Mouse (Mus musculus) forebrain, postnatal 0 days (tissue): ENCODE measurements around the gene Cdh1. TPM values are rescaled to one million over a fixed set of nuclear protein-coding genes. Genes with fewer than 3 reads are reported as not detected.

Experiments
- ATAC-seq: fragments of 200-750 bp; cut with Nextera tagmentation; 2 replicates; pipeline ENCODE4 v1.8.0; 2017; ENCODE audit warnings: mild to moderate bottlenecking, moderate library complexity
- DNase-seq: peaks from one replicate; pipeline ENCODE4 v3.0.0-alpha.2; 2015
- H3K27ac ChIP-seq: fragments of 300-500 bp; sonication (generic); 2 replicates; pipeline ENCODE4 v1.5.1; 2014; ENCODE audit warnings: low read depth, mild to moderate bottlenecking, antibody characterized with exemption, low read length, moderate library complexity, mixed read lengths
- H3K27me3 ChIP-seq: fragments of 300-500 bp; sonication (generic); 2 replicates; pipeline ENCODE4 v1.6.1; 2014; ENCODE audit warnings: mild to moderate bottlenecking, low read length, mixed read lengths; ENCODE audit not compliant: insufficient read depth
- H3K36me3 ChIP-seq: fragments of 300-500 bp; sonication (generic); 2 replicates; pipeline ENCODE4 v1.6.1; 2014; ENCODE audit warnings: mild to moderate bottlenecking, moderate library complexity; ENCODE audit not compliant: insufficient read depth
- H3K4me1 ChIP-seq: fragments of 300-500 bp; sonication (generic); 2 replicates; pipeline ENCODE4 v1.6.1; 2014; ENCODE audit warnings: antibody characterized with exemption; ENCODE audit not compliant: insufficient read depth
- H3K4me2 ChIP-seq: fragments of 300-500 bp; sonication (generic); 2 replicates; pipeline ENCODE4 v1.6.1; 2014; ENCODE audit warnings: low read depth, mild to moderate bottlenecking, moderate library complexity
- H3K4me3 ChIP-seq: fragments of 300-500 bp; sonication (generic); 2 replicates; pipeline ENCODE4 v1.5.1; 2014; ENCODE audit warnings: low read depth, low read length, mixed read lengths
- H3K9ac ChIP-seq: fragments of 300-500 bp; sonication (generic); 2 replicates; pipeline ENCODE4 v1.6.1; 2014; ENCODE audit warnings: mild to moderate bottlenecking
- H3K9me3 ChIP-seq: fragments of 300-500 bp; sonication (generic); 2 replicates; pipeline ENCODE4 v1.6.1; 2016; ENCODE audit warnings: low read length
- CTCF ChIP-seq: sonication (generic); IDR thresholded peaks from 2 replicates; pipeline ENCODE4 v1.5.1; 2016; ENCODE audit warnings: antibody characterized with exemption, control low read depth, low read depth
- WGBS: fragments of 180-500 bp; shearing (Covaris S2); extraction: QIAGEN DNeasy Blood & Tissue Kit; methylation state at CpG from one replicate; pipeline ENCODE4 v1.1.7; 2014; 5-methylcytosine and 5-hydroxymethylcytosine counted together
- polyA plus RNA-seq: library from polyadenylated mRNA; unstranded; fragments of >200 nt; fragmentation: Nextera tagmentation; extraction: Ambion mirVana; gene quantifications from 2 replicates; pipeline ENCODE4 v1.2.1, GENCODE M21; 2015
- total RNA-seq: library from RNA; depleted of rRNA; stranded (reverse); fragments of >200 nt; gene quantifications from 2 replicates; pipeline ENCODE4 v1.2.3, GENCODE M21; 2014

Gene Cdh1
- total and polyA plus RNA-seq, 2 experiments from 2014 or later, result 3.9 TPM

- Histone ChIP-seq H3K27ac (no peak overlapping the region), H3K36me3 (no peaks in the 10 kb centered on the region), H3K9ac (no peak overlapping the region), H3K27me3 (no peaks in the 10 kb centered on the region), H3K9me3 (no peaks in the 10 kb centered on the region), H3K4me2 (no peak overlapping the region), H3K4me3 (no peak overlapping the region), H3K4me1 (no peaks in the 10 kb centered on the region)
- 95% methylated on average over 3 of the region's 3 CpGs for WGBS
- ATAC-seq, result no peak
- TF ChIP-seq CTCF, result no peak
- no peak for DNase-seq
Observed at GRCm38 (mm10) chr8:106651994-106652393, 48.8 kb downstream of the Cdh1 start.

DNA sequence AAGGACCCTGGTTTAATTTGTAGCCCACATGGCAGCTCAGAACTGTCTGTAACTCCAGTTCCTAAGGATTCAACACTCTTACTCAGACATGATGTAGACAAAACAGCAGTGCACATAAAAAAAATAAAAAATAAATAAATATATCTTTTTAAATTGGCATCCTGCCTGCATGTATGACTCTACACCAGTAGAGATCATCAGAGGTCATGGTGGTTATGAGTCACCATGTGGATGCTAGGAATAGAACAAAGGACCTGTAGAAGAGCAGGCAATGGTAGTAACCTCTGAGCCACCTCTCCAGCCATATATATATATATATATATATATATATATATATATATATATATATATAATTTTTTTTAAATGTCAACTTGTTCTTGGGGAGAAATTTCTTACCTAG is 52.9 kb downstream of the Cdh1 start:
- Histone ChIP-seq H3K27ac (no peak overlapping the region), H3K9me3 (no peaks in the 10 kb centered on the region), H3K4me3 (no peak overlapping the region), H3K36me3 (no peaks in the 10 kb centered on the region), H3K9ac (no peak overlapping the region), H3K4me2 (no peak overlapping the region), H3K4me1 (no peaks in the 10 kb centered on the region), H3K27me3 (no peaks in the 10 kb centered on the region)
- ATAC-seq (no peak), DNase-seq (no peak)
- no peak for TF ChIP-seq CTCF

- WGBS, result 60% methylated on average over 2 of the region's 2 CpGs
Observed at GRCm38 (mm10) chr8:106672786-106673185, 69.6 kb downstream of the Cdh1 start.

DNA sequence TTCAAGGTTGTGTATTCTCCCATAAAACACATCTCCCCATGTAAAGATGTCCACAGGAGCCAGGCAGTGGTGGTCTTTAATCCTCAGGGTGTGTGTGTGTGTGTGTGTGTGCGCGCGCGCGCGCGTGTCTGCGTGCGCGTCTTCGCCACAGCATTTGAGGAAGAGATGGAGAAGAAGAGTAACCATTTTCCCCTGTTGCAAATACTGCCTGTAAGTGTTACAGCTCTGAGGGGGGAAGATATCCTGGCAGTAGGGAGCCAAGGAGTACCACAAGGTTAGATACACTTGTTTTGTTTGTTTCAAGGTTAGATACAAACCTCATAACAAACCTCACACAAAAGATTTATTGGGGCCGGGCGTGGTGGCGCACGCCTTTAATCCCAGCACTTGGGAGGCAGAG is 71.2 kb downstream of the Cdh1 start:
- Histone ChIP-seq H3K9ac (no peak overlapping the region), H3K27ac (no peak overlapping the region), H3K4me3 (no peak overlapping the region), H3K4me2 (no peak overlapping the region), H3K9me3 (no peaks in the 10 kb centered on the region), H3K36me3 (no peaks in the 10 kb centered on the region), H3K27me3 (no peaks in the 10 kb centered on the region), H3K4me1 (no peaks in the 10 kb centered on the region)
- DNase-seq (no peak), ATAC-seq (no peak)
- WGBS, result 98% methylated on average over 15 of the region's 15 CpGs
- TF ChIP-seq CTCF, result no peak

More at GRCm38 (mm10) chr8:106672786-106673185, 69.6 kb downstream of the Cdh1 start:
- H3K4me3 ChIP-seq, result no peak overlapping the region
- DNase-seq (no peak), ATAC-seq (no peak)
- H3K27ac ChIP-seq, result no peak overlapping the region
- TF ChIP-seq CTCF, result no peak
- H3K9ac ChIP-seq, result no peak overlapping the region
- no peaks in the 10 kb centered on the region for H3K27me3 ChIP-seq
- no peaks in the 10 kb centered on the region for H3K36me3 ChIP-seq
- no peaks in the 10 kb centered on the region for H3K4me1 ChIP-seq
- no peak overlapping the region for H3K4me2 ChIP-seq
- H3K9me3 ChIP-seq, result no peaks in the 10 kb centered on the region

DNA sequence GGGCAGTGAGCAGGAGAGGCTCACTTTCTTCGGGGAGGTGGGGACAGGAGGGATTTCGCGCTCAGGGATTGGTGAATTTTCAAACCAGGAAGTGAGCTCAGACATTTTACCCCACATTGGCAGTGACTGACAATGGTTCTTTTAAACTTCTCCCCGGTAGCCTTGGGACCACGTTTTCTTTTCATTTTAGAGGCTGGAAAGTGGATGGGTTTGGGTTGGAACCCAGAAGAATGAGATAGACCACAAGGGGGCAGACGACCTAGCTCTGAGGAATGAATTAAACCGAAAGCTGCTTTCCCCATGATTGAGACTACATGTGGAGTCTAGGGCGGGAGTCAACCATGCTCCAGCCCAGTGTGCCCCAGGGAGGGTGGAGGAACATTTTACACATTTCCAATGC is 71.7 kb downstream of the Cdh1 start:
- Histone ChIP-seq H3K4me1 (no peaks in the 10 kb centered on the region), H3K9me3 (no peaks in the 10 kb centered on the region), H3K27me3 (no peaks in the 10 kb centered on the region), H3K4me2 (no peak overlapping the region), H3K27ac (no peak overlapping the region), H3K9ac (no peak overlapping the region), H3K36me3 (no peaks in the 10 kb centered on the region), H3K4me3 (no peak overlapping the region)
- peak; percentile 45; the same call in 1 of the 2 replicates for TF ChIP-seq CTCF
- DNase-seq (no peak), ATAC-seq (no peak)
- 69% methylated on average over 8 of the region's 8 CpGs for WGBS

DNA sequence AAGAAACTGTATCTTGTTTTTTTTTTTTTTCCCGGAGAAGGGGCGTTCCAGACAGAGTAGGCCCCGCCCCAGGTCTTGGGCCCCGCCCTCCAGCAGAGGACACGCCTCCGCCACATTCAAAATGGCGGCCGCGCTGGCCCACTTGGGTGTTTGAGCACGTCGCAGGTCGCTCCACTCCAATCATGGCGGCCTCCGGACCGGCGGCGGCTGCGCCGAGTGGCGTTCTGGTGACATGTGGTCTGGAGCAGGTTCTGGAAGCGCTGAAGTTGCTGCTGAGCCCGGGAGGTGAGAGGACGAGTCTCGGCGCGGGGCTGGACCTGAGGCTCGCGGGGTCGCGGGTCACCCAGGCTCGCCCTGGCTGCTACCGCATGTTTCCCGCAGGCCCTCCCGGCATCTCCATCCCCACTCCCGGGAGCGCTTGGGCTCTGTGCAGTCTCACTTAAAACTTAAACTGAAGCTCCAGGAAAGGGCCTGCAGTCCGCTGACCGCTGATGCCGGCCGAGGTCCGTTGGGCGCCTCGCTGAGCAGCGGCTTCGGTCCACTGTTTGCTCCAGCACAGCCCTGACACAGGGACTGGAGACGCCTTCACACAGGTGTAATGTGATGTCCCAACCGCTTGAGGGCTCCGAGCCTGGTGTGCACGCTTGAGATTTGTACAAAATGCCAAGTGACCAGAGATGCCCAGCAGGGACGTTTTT is 80.0 kb downstream of the Cdh1 start, which contains the start of gene Tango6:
TSS of gene Tango6 (plus strand) at position 98 of the 698 bp plus-strand sequence.
- Histone ChIP-seq H3K4me3 (peak within 1 kb of the TSS; percentile 67), H3K4me2 (peak within 1 kb of the TSS; percentile 65), H3K4me1 (no peaks in the 10 kb centered on the region), H3K36me3 (no peaks in the 10 kb centered on the region), H3K27me3 (no peaks in the 10 kb centered on the region), H3K9me3 (no peaks in the 10 kb centered on the region), H3K27ac (peak within 1 kb of the TSS; percentile 88), H3K9ac (peak within 1 kb of the TSS; percentile 76)
- ATAC-seq, result peak; percentile 95
- peak; percentile 92 for DNase-seq
- 1% methylated on average over 50 of the region's 50 CpGs for WGBS
- TF ChIP-seq CTCF, result peak; percentile 85

DNA sequence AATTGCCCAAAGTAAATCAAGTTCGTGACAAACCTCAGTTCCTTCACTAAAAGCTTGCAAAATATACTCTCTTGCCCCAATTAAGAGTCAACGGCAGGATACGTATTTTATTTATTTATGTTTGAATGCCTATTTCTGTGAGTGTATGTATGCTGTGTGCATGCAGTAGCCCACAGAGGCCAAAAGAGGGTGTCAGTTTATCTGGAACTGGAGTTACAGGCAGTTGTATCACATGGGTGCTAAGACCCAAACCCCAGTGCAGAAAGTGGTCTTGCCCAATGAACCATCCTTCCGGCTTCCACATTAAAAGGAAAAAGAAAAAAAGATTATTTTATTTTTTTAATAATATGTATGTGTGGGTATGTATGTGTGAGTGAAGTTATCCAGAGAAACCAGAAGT is 81.2 kb downstream of the Cdh1 start:
- ATAC-seq, result no peak
- Histone ChIP-seq H3K9ac (no peak overlapping the region), H3K9me3 (no peaks in the 10 kb centered on the region), H3K4me3 (no peak overlapping the region), H3K4me2 (no peak overlapping the region), H3K27ac (no peak overlapping the region), H3K27me3 (no peaks in the 10 kb centered on the region), H3K36me3 (no peaks in the 10 kb centered on the region), H3K4me1 (no peaks in the 10 kb centered on the region)
- WGBS, result 98% methylated on average over 4 of the region's 4 CpGs
- DNase-seq, result no peak
- no peak for TF ChIP-seq CTCF
